Mouse (Mus musculus): ENCODE measurements around the gene Amz1. TPM values are rescaled to one million over a fixed set of nuclear protein-coding genes. Genes with fewer than 3 reads are reported as not detected.

The Amz1 gene
- total RNA-seq (2023) = 6.1 to 11.7 TPM (median 7.9 TPM) in 4 replicates

DNA sequence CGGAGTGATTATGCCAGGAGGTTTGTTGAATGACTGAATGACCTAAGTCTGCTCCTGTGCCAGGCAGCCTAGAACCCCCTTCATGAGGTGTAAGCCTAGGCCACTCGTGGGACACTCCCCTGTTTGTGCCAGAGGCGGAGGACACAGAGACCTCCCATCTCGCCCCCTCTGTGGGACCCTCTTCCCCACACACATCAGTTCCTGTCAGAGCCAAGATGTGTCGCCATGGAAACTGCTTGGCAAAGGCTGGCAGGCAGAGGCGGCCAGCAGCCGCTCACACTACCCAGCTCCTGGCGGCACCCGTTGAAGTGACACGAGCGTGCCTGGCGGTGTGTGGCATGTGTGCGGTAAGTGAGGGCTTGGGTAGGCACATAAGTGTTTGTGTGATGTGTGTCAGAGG, at the start of gene Amz1:
TSS of gene Amz1 (plus strand) at position 306 of the 400 bp plus-strand sequence.

DNA sequence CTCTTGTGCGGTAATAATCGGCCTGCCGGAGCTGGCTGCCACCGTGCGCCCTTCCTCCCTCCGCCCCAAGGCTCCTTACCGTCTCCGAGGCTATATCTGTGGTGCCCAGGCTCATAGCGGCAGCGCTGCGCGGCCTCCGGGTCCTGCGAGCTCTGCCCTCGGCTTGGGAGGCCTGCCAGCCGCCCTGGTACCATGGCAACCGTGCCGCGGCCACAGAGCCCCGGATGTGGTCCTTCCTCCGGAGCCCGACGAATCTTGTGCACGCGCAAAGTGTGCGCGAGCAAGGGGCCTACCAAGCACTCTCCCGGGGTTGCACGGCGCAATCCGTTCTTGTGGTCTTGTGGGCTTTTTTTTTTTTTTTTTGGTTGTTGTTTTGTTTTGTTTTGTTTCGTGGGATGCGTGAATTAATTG, 21.8 kb upstream of the Amz1 start, which contains the start of gene Iqce:
TSS of gene Iqce (minus strand) at position 276 of the 411 bp plus-strand sequence.

DNA sequence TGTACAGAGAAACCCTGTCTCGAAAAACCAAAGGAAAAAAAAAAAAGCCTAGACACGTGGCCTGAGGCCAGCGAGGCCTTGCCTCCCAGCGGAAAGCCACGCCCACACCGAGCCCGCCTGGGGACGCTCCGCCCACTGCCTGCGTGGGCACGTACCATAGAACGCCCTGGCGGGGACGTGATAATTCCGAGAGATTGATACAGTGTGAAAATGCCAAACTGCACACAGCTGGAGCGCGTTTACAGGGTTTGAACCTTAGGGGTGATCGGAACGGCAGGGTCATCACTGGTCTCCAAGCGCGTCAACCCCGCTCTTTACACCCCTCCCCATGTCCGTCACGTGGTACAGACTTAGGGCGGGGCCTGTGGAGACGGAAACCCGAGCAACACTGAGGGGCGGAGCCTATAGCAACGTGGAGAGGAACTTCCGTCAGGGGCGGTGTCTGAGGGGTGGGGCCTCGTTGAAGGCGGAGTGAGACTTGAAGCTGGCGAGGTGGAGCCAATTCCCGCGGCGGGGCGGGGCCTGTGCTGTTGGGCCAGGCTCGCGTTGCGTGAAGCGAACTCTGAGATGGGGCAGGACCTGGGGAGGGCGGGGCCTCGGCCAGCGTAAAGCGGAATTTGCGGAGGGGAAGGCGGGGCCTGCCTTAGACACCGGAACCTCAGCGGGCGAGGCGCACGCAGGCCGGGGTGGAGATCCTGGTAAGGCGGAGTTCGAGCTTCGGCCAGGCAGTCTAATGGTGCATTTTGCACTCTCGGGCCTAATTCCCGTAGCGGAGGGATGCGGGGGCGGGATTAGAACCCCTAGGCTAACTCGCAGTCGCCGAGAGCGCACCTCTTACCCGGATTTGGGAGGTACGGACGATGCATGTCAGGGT, 19.3 kb upstream of the Amz1 start, which contains the start of gene Brat1:
TSS of gene Brat1 (plus strand) at position 634 of the 874 bp plus-strand sequence.

Other genes starting within 250 kb of the Amz1 start
- 16.8 to 20.2 TPM (median 19.0 TPM) in 4 replicates for gene Chst12, start 218.6 kb upstream of the Amz1 start, total RNA-seq (2023)
- gene Grifin, start 159.1 kb upstream of the Amz1 start, total RNA-seq (2023) = not detected in 4 replicates
- 22.3 to 28.2 TPM (median 26.6 TPM) in 4 replicates for gene Lfng, start 116.8 kb upstream of the Amz1 start, total RNA-seq (2023)
- 103 to 111 TPM (median 110 TPM) in 4 replicates for gene Ttyh3, start 75.1 kb upstream of the Amz1 start, total RNA-seq (2023)
- 30.4 to 32.8 TPM (median 32.3 TPM) in 4 replicates for gene Iqce, start 21.7 kb upstream of the Amz1 start, total RNA-seq (2023)
- 24.3 to 26.1 TPM (median 24.8 TPM) in 4 replicates for gene Brat1, start 19.1 kb upstream of the Amz1 start, total RNA-seq (2023)
- gene Gna12, start 106.3 kb downstream of the Amz1 start, total RNA-seq (2023) = 26.8 to 30.5 TPM (median 27.8 TPM) in 4 replicates

Measured in B cell, adult 62 days (primary cell).